Mouse (Mus musculus): ENCODE measurements around the gene Rnaseh2b.

Rnaseh2b gene

GRCm38 (mm10) chr14:62363774-62364173 is 71.4 kb downstream of the Rnaseh2b start:
- no peak for DNase-seq

- no peak for DNase-seq
Observed at GRCm38 (mm10) chr14:62370819-62371218, 78.4 kb downstream of the Rnaseh2b start.

DNA sequence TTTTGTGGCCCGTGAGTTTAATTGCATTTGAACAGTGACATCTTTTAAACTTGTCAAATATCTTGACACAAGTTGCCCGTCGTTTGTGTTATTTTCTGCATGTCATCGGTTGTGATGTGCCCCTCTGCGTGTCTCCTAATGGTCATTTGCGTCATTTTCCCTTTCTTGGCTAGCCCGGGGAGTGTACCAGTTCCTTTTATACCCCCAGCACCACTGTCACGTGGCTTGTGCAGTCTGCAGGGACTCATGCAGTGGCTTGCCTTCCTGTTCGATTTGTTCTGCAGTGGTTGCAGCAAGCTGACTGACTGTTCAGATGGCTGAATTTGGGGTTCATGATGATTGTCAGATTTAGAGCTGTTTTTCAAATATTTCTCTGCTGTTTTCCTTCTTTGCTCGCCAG is 81.6 kb downstream of the Rnaseh2b start:
- no peak for DNase-seq

GRCm38 (mm10) chr14:62375694-62376093 is 83.3 kb downstream of the Rnaseh2b start:
- peak; percentile 34 for DNase-seq

- peak; percentile 30 for DNase-seq
Observed at GRCm38 (mm10) chr14:62376115-62376514, 83.7 kb downstream of the Rnaseh2b start.

DNA sequence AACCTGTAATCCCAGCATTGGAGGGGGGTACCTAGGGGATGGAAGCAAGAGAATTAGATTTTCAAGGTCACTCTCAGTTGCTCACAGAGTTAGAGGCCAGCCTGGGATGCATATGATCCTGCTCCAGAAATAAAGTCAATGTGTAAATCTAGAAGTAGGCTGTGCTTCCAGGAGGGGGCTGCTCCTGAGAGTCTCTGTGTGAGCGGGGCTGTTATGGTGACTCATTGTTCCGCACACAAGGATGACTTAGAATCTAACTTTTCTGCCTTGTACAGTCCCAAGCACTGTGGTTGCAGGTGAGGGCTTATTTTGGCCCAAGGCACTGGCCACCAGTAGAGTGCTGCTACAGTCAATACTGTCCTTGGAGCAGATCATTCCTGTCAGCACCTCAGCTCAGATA is 87.0 kb downstream of the Rnaseh2b start:
- no peak for DNase-seq

DNA sequence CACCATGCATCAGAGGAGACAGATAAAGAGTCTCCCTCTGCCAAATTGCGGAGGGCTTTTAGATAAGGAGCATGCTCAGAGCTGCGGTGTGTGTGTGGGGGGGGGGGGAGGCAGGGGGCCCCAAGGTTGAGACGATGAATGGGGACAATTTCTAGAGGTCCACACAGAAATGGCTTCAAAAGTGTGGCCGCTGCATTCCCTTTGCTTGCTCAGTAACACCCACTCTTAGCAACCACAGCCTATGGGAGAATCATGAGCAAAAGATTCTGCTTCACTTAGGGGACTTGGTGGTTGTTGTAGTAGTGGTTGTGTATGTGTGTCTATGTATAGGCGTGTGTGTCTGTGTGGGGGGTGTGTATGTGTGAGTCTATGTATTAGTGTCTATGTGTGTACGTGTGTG is 88.2 kb downstream of the Rnaseh2b start:
- DNase-seq, result no peak

DNA sequence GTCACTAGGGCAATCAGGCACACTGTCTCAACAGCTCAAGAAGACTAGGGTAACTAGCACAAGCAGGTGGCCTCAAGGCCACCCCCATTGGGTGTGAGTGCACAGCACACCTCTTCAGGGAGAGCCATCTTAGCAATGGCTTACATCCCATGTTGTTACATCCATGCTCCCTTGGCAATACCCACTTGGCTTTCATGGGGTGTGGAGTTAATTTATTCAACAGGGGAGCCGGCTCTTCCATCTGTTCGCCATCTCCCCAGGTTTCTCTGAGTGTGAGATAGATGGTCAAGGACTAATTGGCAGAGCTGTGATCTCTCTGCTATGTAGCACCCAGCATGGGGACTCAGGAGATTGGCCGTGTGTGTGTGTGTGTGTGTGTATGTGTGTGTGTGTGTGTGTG is 90.7 kb downstream of the Rnaseh2b start:
- DNase-seq, result peak; percentile 40

DNA sequence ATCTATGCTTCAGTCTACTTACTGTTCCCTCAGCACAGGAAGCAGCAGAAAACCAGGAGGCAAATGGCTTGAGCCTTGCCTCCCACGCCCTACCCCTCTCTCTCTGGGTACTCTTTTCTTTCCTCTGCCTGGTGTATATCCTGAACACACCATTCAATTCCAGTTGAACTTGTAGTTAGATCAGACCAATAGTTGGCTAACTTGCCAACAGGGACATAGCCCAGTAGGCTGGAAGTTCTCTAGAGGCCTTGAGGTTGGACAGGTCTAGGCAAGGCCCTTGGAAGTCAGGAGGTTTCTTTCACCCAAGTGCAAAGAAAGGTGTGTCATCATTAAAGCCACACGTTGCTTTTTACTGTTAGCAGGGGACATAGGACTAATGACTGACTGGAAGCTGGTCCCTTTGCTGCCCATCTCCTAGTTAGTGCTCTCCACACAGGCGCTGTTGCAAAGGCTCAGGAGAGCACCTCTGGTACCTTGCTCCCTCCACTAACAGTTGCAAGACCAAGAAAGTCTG is 91.5 kb downstream of the Rnaseh2b start:
- no peak for DNase-seq

GRCm38 (mm10) chr14:62389064-62389728 is 96.8 kb downstream of the Rnaseh2b start:
- peak; percentile 35 for DNase-seq

- peak; percentile 92 for DNase-seq
Observed at GRCm38 (mm10) chr14:62389729-62390536, 97.5 kb downstream of the Rnaseh2b start.

GRCm38 (mm10) chr14:62392754-62393153 is 100.4 kb downstream of the Rnaseh2b start:
- no peak for DNase-seq

GRCm38 (mm10) chr14:62395346-62395745 is 103.0 kb downstream of the Rnaseh2b start:
- no peak for DNase-seq

DNA sequence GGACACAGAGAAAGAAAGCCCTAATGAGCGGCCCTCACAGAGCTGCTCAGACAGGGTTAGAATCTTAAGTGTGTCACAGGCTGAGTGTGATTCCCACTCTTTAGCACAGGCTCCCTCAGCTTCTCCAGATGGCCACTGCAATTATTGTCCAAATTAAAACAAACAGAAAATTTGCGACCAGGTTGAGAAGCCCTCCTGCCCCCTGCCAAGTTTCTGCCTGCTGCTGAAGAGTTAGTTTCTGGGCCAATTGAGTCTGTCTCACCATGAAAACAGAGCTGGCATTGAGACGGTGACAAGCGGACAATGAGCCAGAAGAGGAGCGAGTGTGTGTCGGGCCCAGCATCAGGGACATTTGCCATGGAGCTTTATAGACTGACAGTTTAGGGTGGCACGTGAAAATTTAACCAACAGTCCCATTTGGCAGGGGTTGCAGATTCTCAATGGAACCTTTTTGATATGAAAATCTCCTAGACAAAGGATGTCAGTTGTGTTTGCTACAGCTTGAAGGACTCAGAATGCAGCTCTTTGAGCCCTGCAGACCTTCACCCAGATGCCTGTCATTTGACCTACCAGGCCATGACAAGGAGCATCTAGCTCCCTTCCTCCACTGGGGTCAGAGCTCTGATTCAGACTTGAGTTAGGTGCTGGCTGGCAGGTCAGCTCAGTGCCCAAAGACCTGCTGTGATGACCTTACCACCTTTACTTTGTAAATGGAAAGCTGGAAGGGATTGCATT is 123.8 kb downstream of the Rnaseh2b start:
- peak; percentile 67 for DNase-seq

- DNase-seq, result peak; percentile 66
Observed at GRCm38 (mm10) chr14:62416742-62417134, 124.3 kb downstream of the Rnaseh2b start.

DNA sequence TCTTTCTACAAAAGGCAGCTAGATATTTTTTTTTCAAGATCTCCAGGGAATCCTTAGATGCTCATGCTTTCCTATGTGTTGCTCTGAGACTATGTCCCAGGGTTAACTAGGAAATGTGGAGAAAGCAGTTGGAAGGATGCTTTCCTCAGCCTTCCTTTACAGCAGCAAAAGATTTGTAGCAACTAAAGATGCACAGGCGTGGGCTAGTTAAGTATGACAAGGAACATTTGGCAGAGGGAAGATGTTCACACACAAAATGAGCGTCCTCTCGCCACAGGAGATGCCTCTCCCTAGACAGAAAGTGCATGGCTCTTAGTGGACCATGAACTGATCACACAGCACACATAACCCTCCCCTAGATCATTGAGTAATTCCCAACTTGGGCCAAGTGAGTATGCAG is 125.1 kb downstream of the Rnaseh2b start:
- no peak for DNase-seq

DNA sequence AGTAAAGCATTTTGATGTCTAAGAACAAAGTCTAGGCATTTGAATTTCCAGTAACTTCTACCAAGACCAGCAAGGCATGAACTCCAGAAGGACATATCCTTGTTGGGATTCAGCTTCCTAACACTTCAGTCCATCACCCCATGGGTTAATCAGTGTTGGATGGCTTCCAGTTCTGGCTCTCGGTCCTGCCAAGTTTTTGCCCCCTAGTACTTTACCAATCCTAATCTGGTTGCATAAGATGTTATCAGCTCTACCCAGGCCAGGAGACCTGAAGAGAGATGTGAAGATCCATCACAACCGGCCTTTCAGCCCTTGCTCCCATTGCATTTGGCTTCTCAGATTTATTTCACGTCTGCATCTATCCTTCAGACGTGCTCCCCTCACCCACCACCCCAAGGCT is 129.9 kb downstream of the Rnaseh2b start:
- no peak for DNase-seq
